Mouse (Mus musculus): ENCODE data around the gene Bckdk. TPM values are rescaled to one million over a fixed set of nuclear protein-coding genes. Genes with fewer than 3 reads are reported as not detected.

Gene Bckdk
- total RNA-seq, 2 experiments from 2014 or later: 43.0 to 43.2 TPM

Other genes starting within 250 kb of the Bckdk start
- 10 to 100 TPM; 55.1 to 55.9 TPM for gene Bcl7c, start 195.1 kb upstream of the Bckdk start, total RNA-seq (2021)
- 1 to 10 TPM; 2.9 to 4.5 TPM for gene Ctf1, start 191.3 kb upstream of the Bckdk start, total RNA-seq (2021)
- gene Ctf2, start 171.9 kb upstream of the Bckdk start, total RNA-seq (2021): not detected
- 100 to 1,000 TPM in 1 of 2 experiments, 10 to 100 TPM in 1; 99.3 to 107 TPM for gene Fbxl19, start 159.5 kb upstream of the Bckdk start, total RNA-seq (2021)
- gene Orai3, start 134.3 kb upstream of the Bckdk start, total RNA-seq (2021): 10 to 100 TPM; 17.4 to 19.6 TPM
- gene Setd1a, start 127.4 kb upstream of the Bckdk start, total RNA-seq (2021): 10 to 100 TPM; 35.0 to 40.9 TPM
- 1 to 10 TPM; 3.0 to 4.7 TPM for gene Gm49388, start 118.5 kb upstream of the Bckdk start, total RNA-seq (2021)
- 1 to 10 TPM; 2.4 to 4.5 TPM for gene Hsd3b7, start 103.5 kb upstream of the Bckdk start, total RNA-seq (2021)
- gene Stx4a, start 79.8 kb upstream of the Bckdk start, total RNA-seq (2021): 10 to 100 TPM; 48.0 to 52.9 TPM
- 100 to 1,000 TPM; 340 to 347 TPM for gene Stx1b, start 79.5 kb upstream of the Bckdk start, total RNA-seq (2021)
- gene Zfp646, start 27.9 kb upstream of the Bckdk start, total RNA-seq (2021): 10 to 100 TPM; 24.7 to 24.8 TPM
- gene Zfp668, start 27.3 kb upstream of the Bckdk start, total RNA-seq (2021): 10 to 100 TPM; 23.3 to 26.0 TPM
- under 1 TPM; 0.49 to 0.73 TPM for gene Prss53, start 13.1 kb upstream of the Bckdk start, total RNA-seq (2021)
- gene Gm21974, start 8.6 kb upstream of the Bckdk start, total RNA-seq (2021): not detected
- 10 to 100 TPM; 23.9 to 24.6 TPM for gene Vkorc1, start 8.5 kb upstream of the Bckdk start, total RNA-seq (2021)
- gene Kat8, start 8.4 kb downstream of the Bckdk start, total RNA-seq (2021): 10 to 100 TPM; 24.2 to 26.9 TPM
- under 1 TPM; 0.64 to 0.81 TPM for gene Prss8, start 26.0 kb downstream of the Bckdk start, total RNA-seq (2021)
- 10 to 100 TPM; 12.2 to 14.4 TPM for gene Prss36, start 42.6 kb downstream of the Bckdk start, total RNA-seq (2021)
- gene Fus, start 63.4 kb downstream of the Bckdk start, total RNA-seq (2021): 100 to 1,000 TPM; 387 to 389 TPM
- 1 to 10 TPM; 3.7 to 5.5 TPM for gene Pycard, start 89.8 kb downstream of the Bckdk start, total RNA-seq (2021)
- under 1 TPM; 0.39 to 0.62 TPM for gene Trim72, start 99.9 kb downstream of the Bckdk start, total RNA-seq (2021)
- 1 to 10 TPM; 8.5 to 8.7 TPM for gene Itgam, start 158.6 kb downstream of the Bckdk start, total RNA-seq (2021)
- gene Gm49368, start 158.6 kb downstream of the Bckdk start, total RNA-seq (2021): under 1 TPM in 1 of 2 experiments, not detected in 1; 0.09 TPM
- gene Itgax, start 225.5 kb downstream of the Bckdk start, total RNA-seq (2021): under 1 TPM in 1 of 2 experiments, not detected in 1; 0.30 TPM

Measured in left cerebral cortex, postnatal 10 days (tissue).